27 mouse cellular contexts compared by ENCODE assay signal in genomic region chr9:33240914-33241635, GRCm38 (mm10).
DNase-seq lines count a peak whose midpoint lies in the region; ATAC-seq and TF ChIP-seq lines count a peak whose summit lies in the region.
"Had no signal": no experiment of that assay in that cellular context is flagged by ENCODE, and none has a peak within 500 bp of the region (broad histone marks: within the 10 kb centered on the region; RNA-seq: fewer than 3 reads in every experiment).

No protein-coding gene starts in this region.

- no peaks in the 10 kb centered on the region for H3K27me3 ChIP-seq in hindbrain, embryonic 12.5 days
- H3K27me3 ChIP-seq in hindbrain, embryonic 14.5 days (ENCODE audit: control insufficient read depth, insufficient read depth, low read length): no peaks in the 10 kb centered on the region
- H3K27me3 ChIP-seq in C2C12 (ENCODE audit: control insufficient read depth, insufficient read depth, insufficient read length): no peaks in the 10 kb centered on the region
- no peaks in the 10 kb centered on the region for H3K27me3 ChIP-seq in kidney, embryonic 15.5 days
- H3K27me3 ChIP-seq in lung, postnatal 0 days (replicated peaks; ENCODE audit: insufficient read depth, low read length): no peaks in the 10 kb centered on the region
- no peaks in the 10 kb centered on the region for H3K27me3 ChIP-seq in forebrain, embryonic 12.5 days
- H3K27me3 ChIP-seq: embryonic facial prominence, embryonic 12.5 days; heart, embryonic 12.5 days; hindbrain, embryonic 13.5 days; limb, embryonic 12.5 days; liver, embryonic 15.5 days; stomach, embryonic 15.5 days had no signal

- no peak for TF ChIP-seq POLR2A in embryonic fibroblast, embryonic 13.5 days (IDR thresholded peaks at IDR 0.05; ENCODE audit: low read depth, low read length)

- 89% methylated on average over 3 of the region's 3 CpGs for WGBS in hindbrain, embryonic 12.5 days
- 85% methylated on average over 3 of the region's 3 CpGs for WGBS in hindbrain, embryonic 14.5 days
- 65% methylated on average over 3 of the region's 3 CpGs for WGBS in kidney, embryonic 15.5 days
- WGBS in lung, postnatal 0 days: 73% methylated on average over 3 of the region's 3 CpGs
- WGBS in forebrain, embryonic 12.5 days: 78% methylated on average over 3 of the region's 3 CpGs

- no peak overlapping the region for H3K9ac ChIP-seq in hindbrain, embryonic 12.5 days
- H3K9ac ChIP-seq in hindbrain, embryonic 14.5 days: no peak overlapping the region
- no peak overlapping the region for H3K9ac ChIP-seq in kidney, embryonic 15.5 days
- no peak overlapping the region for H3K9ac ChIP-seq in lung, postnatal 0 days (replicated peaks; ENCODE audit: low read depth)
- no peak overlapping the region for H3K9ac ChIP-seq in forebrain, embryonic 12.5 days
- H3K9ac ChIP-seq: embryonic facial prominence, embryonic 12.5 days; heart, embryonic 12.5 days; hindbrain, embryonic 13.5 days; limb, embryonic 12.5 days; liver, embryonic 15.5 days; stomach, embryonic 15.5 days had no signal

- no peaks in the 10 kb centered on the region for H3K79me3 ChIP-seq in C2C12 (ENCODE audit: low read depth)

- H3K9me3 ChIP-seq in hindbrain, embryonic 12.5 days (replicated peaks): no peaks in the 10 kb centered on the region
- H3K9me3 ChIP-seq in hindbrain, embryonic 14.5 days (ENCODE audit: control insufficient read depth, low read length): no peaks in the 10 kb centered on the region
- H3K9me3 ChIP-seq in kidney, embryonic 15.5 days (replicated peaks): no peaks in the 10 kb centered on the region
- no peaks in the 10 kb centered on the region for H3K9me3 ChIP-seq in lung, postnatal 0 days (ENCODE audit: low read length)
- no peaks in the 10 kb centered on the region for H3K9me3 ChIP-seq in forebrain, embryonic 12.5 days
- H3K9me3 ChIP-seq: embryonic facial prominence, embryonic 12.5 days; heart, embryonic 12.5 days; hindbrain, embryonic 13.5 days; limb, embryonic 12.5 days; liver, embryonic 15.5 days; stomach, embryonic 15.5 days had no signal

- no peak overlapping the region for H3ac ChIP-seq in C2C12 (ENCODE audit: control insufficient read depth, insufficient read length, low read depth)

- DNase-seq in hindbrain, embryonic 14.5 days (ENCODE audit: low spot score): no peak
- no peak for DNase-seq in lung, postnatal 0 days (ENCODE audit: low spot score)
- DNase-seq: B cell, adult 2 months; cerebellum, adult 9-10 months; gastrocnemius, postnatal 14 days; heart, adult 18-20 months; heart, postnatal 14 days; kidney, adult 2 months; kidney, postnatal 10 days; right cerebral cortex, postnatal 4 days; thymus, postnatal 25 days had no signal

- TF ChIP-seq EP300 in lung, postnatal 0 days (IDR thresholded peaks at IDR 0.05): no peak

- no peak for TF ChIP-seq CTCF in C2C12 (IDR thresholded peaks at IDR 0.05; ENCODE audit: control insufficient read depth, insufficient read depth, insufficient read length)
- TF ChIP-seq CTCF in embryonic fibroblast, embryonic 13.5 days (IDR thresholded peaks at IDR 0.05; ENCODE audit: borderline replicate concordance, insufficient read depth, low read length): no peak
- TF ChIP-seq CTCF in lung, postnatal 0 days (IDR thresholded peaks at IDR 0.05): no peak

- no peaks in the 10 kb centered on the region for H3K36me3 ChIP-seq in hindbrain, embryonic 12.5 days
- no peaks in the 10 kb centered on the region for H3K36me3 ChIP-seq in hindbrain, embryonic 14.5 days (replicated peaks; ENCODE audit: control insufficient read depth, insufficient read depth)
- H3K36me3 ChIP-seq in C2C12 (ENCODE audit: control insufficient read depth, insufficient read depth): no peaks in the 10 kb centered on the region
- H3K36me3 ChIP-seq in kidney, embryonic 15.5 days: no peaks in the 10 kb centered on the region
- H3K36me3 ChIP-seq in lung, postnatal 0 days (ENCODE audit: insufficient read depth, low read length): no peaks in the 10 kb centered on the region
- H3K36me3 ChIP-seq in forebrain, embryonic 12.5 days (replicated peaks): no peaks in the 10 kb centered on the region
- H3K36me3 ChIP-seq: embryonic facial prominence, embryonic 12.5 days; heart, embryonic 12.5 days; hindbrain, embryonic 13.5 days; limb, embryonic 12.5 days; liver, embryonic 15.5 days; stomach, embryonic 15.5 days had no signal

- H3K4me1 ChIP-seq in hindbrain, embryonic 12.5 days: no peaks in the 10 kb centered on the region
- H3K4me1 ChIP-seq in hindbrain, embryonic 14.5 days (replicated peaks; ENCODE audit: control insufficient read depth, insufficient read depth, low read length): no peaks in the 10 kb centered on the region
- H3K4me1 ChIP-seq in embryonic fibroblast, embryonic 13.5 days (ENCODE audit: control insufficient read depth, insufficient read depth, low read length): peaks cover 17% of the 10 kb centered on the region
- no peaks in the 10 kb centered on the region for H3K4me1 ChIP-seq in kidney, embryonic 15.5 days
- H3K4me1 ChIP-seq in lung, postnatal 0 days (ENCODE audit: insufficient read depth, low read depth, low read length): no peaks in the 10 kb centered on the region
- H3K4me1 ChIP-seq in forebrain, embryonic 12.5 days: no peaks in the 10 kb centered on the region
- H3K4me1 ChIP-seq: embryonic facial prominence, embryonic 12.5 days; heart, embryonic 12.5 days; hindbrain, embryonic 13.5 days; limb, embryonic 12.5 days; liver, embryonic 15.5 days; stomach, embryonic 15.5 days had no signal

- peak overlapping the region; percentile 30; the same call in 1 of the 2 replicates for H3K27ac ChIP-seq in hindbrain, embryonic 12.5 days
- no peak overlapping the region for H3K27ac ChIP-seq in hindbrain, embryonic 14.5 days
- peak overlapping the region; percentile 100 for H3K27ac ChIP-seq in embryonic fibroblast, embryonic 13.5 days (ENCODE audit: insufficient read depth, low read length)
- no peak overlapping the region for H3K27ac ChIP-seq in kidney, embryonic 15.5 days
- H3K27ac ChIP-seq in lung, postnatal 0 days (ENCODE audit: low read length): no peak overlapping the region
- H3K27ac ChIP-seq in forebrain, embryonic 12.5 days: no peak overlapping the region
- H3K27ac ChIP-seq: embryonic facial prominence, embryonic 12.5 days; hindbrain, embryonic 13.5 days; left cerebral cortex, adult 2 months; limb, embryonic 12.5 days; liver, embryonic 15.5 days; macrophage; stomach, embryonic 15.5 days had no signal

- no peak overlapping the region for H3K4me3 ChIP-seq in hindbrain, embryonic 12.5 days
- no peak overlapping the region for H3K4me3 ChIP-seq in hindbrain, embryonic 14.5 days (replicated peaks; ENCODE audit: low read length)
- H3K4me3 ChIP-seq in C2C12 (ENCODE audit: insufficient read depth, poor library complexity, severe bottlenecking): no peak overlapping the region
- H3K4me3 ChIP-seq in embryonic fibroblast, embryonic 13.5 days (ENCODE audit: insufficient read depth, low read length): no peak overlapping the region
- H3K4me3 ChIP-seq in kidney, embryonic 15.5 days (replicated peaks): no peak overlapping the region
- H3K4me3 ChIP-seq in lung, postnatal 0 days (ENCODE audit: low read depth, low read length): no peak overlapping the region
- H3K4me3 ChIP-seq in forebrain, embryonic 12.5 days (replicated peaks): no peak overlapping the region
- H3K4me3 ChIP-seq: embryonic facial prominence, embryonic 12.5 days; heart, embryonic 12.5 days; hindbrain, embryonic 13.5 days; left cerebral cortex, adult 2 months; limb, embryonic 12.5 days; liver, embryonic 15.5 days; stomach, embryonic 15.5 days had no signal

- no peaks in the 10 kb centered on the region for H3K79me2 ChIP-seq in C2C12 (ENCODE audit: control insufficient read depth, insufficient read depth)

- no peak for ATAC-seq in hindbrain, embryonic 12.5 days (ENCODE audit: low FRiP score)
- ATAC-seq in hindbrain, embryonic 14.5 days (ENCODE audit: low FRiP score): no peak
- ATAC-seq in megakaryocyte-erythroid progenitor cell, adult 5-6 weeks (replicated peaks; ENCODE audit: low FRiP score, low TSS enrichment, poor library complexity, severe bottlenecking): peak; percentile 80
- no peak for ATAC-seq in kidney, embryonic 15.5 days (replicated peaks; ENCODE audit: low FRiP score)
- ATAC-seq in lung, postnatal 0 days: no peak
- ATAC-seq in forebrain, embryonic 12.5 days (ENCODE audit: low FRiP score): no peak
- ATAC-seq: forebrain, embryonic 16.5 days had no signal

- no peak overlapping the region for H3K4me2 ChIP-seq in hindbrain, embryonic 12.5 days (replicated peaks)
- H3K4me2 ChIP-seq in hindbrain, embryonic 14.5 days (replicated peaks): no peak overlapping the region
- no peak overlapping the region for H3K4me2 ChIP-seq in kidney, embryonic 15.5 days
- no peak overlapping the region for H3K4me2 ChIP-seq in lung, postnatal 0 days (replicated peaks; ENCODE audit: low read depth, low read length)
- H3K4me2 ChIP-seq in forebrain, embryonic 12.5 days: no peak overlapping the region
- H3K4me2 ChIP-seq: embryonic facial prominence, embryonic 12.5 days; heart, embryonic 12.5 days; hindbrain, embryonic 13.5 days; limb, embryonic 12.5 days; liver, embryonic 15.5 days; midbrain, embryonic 11.5 days; stomach, embryonic 15.5 days had no signal

TF ChIP-seq in C2C12, 6 proteins besides CTCF, POLR2A, EP300 and RAD21:
- TF ChIP-seq FOSL1 (IDR thresholded peaks at IDR 0.05; ENCODE audit: insufficient read depth, low read length, poor library complexity, severe bottlenecking) (peak; percentile 4), MYOD1 (IDR thresholded peaks at IDR 0.05; ENCODE audit: control insufficient read depth, insufficient read length, low read depth) (no peak)

Comparison
In these comparisons a context has a peak if more than half of its experiments do, and no peak if none do; other contexts are left out.
1. H3K27ac ChIP-seq: peak in hindbrain, embryonic 12.5 days (single experiment) and embryonic fibroblast, embryonic 13.5 days (single experiment); none in hindbrain, embryonic 14.5 days (single experiment), kidney, embryonic 15.5 days (single experiment), lung, postnatal 0 days (single experiment) and forebrain, embryonic 12.5 days (single experiment).